Mouse (Mus musculus) regulatory T cell (primary cell): ENCODE results near the gene Tpi1.

Experiments
- in situ Hi-C: fragments of 300-600 bp; cut with MboI, MseI; formaldehyde crosslinking; loops from one replicate; pipeline ENCODE4 v1.15.1; 2025; ENCODE audit warnings: high pct_unique_total_duplicates

Tpi1 gene

DNA sequence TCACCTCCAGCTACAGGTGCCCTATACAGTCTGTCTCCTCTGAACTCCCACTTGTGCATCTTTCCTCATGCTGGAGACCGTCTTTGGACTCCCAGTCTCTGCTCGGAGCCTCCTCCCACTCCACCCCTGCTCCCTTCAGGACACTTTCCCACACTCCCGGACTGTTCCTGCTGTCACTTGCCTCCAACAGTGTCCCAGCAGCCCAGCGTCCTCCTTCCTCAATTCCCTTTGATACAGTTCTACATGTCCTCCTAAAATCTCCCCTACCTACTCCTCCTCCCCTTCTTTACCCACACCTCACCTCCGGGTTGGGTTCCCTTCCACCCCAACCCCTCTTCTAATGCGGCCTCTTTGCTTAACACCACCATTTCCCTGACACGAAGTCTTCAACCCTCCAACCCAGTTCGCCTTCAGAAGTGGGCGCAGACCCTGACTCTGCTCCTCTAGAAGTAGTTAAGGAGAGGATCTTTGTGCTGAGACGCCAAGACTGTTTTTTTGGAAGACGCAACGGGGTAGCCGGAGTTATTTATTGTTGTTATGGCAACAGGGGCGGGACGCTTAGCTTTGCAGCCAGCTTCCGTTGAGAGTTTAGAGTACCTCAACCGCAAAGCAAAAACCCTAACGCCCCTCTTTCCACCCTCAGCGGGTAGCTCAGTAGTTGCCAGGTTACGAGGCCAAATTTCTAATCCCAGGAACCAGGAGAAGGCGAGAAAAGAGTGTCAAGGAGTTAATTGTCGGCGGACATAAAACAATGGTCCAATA lies 34.7 kb downstream of the Tpi1 start, which contains the start of gene Lrrc23:
Lrrc23 (minus strand) TSS at position 506 of the 762 bp plus-strand sequence.
- in situ Hi-C loops: no loop called here

DNA sequence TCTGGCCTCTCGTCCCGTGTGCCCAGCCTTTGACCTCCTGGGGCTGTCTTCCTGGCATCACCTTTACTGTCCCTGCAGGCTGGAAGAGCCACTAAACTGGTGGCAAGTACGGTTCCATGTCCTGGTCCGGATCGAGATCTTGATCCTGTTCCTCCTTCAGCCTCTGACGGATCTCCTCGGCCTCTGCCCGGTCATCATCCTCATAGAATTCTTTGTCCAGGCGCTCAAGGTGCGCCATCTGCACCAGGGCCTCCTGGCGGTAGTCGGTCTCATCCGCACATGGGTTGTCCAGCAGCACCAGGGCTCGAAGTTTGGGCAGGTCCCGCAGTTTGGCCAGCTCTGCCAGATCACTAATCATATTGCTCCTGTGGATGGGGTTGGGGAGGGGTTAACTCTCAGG lies 43.6 kb downstream of the Tpi1 start:
- in situ Hi-C loops: no loop called here

DNA sequence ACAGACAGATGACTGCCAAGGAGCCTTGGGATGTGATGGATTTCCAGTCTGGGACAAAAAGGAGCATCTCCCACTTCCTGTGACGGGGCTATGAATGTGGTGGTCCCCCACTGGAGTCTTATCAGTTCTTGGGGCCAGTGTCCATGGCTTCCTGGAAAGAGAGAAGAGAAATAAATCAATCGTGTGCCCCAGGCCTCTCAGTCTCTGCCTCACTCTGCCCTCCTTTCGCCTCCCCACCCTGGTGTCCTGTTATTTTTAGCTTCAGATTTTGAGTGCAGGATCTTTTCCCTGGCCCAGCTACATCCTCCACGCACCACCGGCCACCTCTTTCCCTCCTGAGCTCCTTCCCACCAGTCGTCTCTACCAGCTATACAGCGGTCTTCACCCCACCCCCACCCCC lies 44.1 kb downstream of the Tpi1 start:
- in situ Hi-C loops: no loop called here

DNA sequence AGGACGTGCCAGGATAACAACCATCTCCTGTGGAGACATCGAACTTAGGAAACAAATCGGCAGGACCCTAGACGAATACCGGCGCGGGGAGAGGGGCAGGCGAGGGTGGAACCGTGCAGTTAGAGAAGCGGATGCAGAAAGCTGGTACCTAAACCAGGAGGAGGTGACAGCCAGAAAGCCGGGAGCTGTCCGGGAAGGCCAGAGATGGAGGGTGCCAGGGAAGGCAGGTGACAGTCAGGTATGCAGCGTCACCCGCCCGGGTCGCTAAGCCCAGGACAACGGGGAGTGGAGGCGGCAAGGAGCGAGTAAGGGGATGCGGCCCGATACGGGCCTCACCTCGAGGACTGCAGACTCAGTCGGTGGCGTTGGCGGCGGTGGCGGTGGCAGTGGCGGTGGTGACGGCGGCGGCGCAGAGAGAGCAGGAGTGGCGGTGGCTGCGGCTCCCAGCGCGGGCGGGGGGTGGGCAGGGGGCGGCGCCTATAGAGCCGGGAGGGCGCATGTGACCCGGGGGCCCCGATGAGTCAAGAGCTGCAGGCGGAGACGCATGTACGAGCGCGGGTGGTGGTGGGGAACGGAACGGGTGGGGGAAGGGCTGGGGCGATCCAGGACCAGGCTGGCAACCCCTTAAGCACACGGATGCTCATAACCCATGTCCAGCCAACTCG lies 44.9 kb downstream of the Tpi1 start, which contains the start of gene Eno2:
Eno2 (minus strand) TSS at position 573 of the 665 bp plus-strand sequence.
- in situ Hi-C loops: loop anchor here (10.0 kb wide), 1 partner anchor 194 kb away; the partner anchor contains the start of gene C1rb

DNA sequence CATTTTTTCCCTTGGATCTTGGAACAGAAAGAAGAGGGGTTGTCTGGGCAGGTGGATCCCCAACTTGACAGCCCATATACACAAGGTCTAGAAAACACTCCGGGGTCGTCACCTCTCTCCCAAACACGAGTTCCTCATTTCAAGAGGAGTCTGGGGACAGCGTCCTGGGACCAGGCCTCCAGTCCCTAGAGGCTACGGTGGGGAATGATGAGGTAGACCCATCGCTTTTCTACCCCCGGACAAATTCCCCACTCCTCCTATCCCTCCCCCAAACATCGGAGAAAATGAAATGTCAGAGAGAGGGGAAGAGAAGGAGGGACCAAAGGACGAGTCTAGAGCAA lies 45.4 kb downstream of the Tpi1 start:
- in situ Hi-C loops: loop anchor here (10.0 kb wide), 1 partner anchor 194 kb away; the partner anchor contains the start of gene C1rb

DNA sequence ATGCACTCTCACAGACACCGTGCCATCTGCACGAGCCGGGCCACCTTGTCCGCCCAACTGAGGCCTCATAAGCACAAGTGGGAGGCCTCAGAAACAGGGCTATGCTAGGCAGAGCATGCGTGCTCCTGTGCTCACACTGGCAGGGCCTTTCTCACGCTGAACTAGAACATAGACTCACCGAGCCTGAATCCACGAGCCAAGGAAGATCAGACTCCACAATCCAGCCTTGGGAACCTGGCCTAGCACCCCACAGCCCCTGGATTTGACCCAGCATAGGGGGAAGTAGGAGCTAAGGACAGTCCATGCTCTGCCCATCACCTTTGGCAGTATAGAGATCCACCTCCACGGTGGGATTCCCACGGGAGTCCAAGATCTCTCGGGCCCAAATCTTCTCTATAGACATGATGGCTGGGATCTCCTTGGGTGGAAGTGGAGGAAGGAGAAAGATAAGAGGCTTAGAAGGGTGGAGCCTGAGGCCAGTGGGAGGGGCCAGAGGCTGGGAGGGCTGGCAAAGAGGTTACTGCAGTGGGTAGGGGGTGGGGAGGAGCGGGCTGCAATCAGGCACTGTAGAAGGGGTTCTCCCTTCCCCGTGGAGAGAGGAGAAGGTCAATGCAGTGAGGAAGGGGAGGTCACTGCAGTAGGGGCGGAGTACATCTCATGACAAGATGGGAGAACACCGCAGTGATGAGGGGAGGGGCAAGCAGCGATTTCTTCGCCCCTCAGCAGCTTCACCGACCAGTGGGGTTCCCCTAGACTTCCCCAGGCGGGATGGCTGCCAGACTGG lies 46.0 kb downstream of the Tpi1 start:
- in situ Hi-C loops: loop anchor here (10.0 kb wide), 1 partner anchor 193 kb away; the partner anchor contains the start of gene C1rb

DNA sequence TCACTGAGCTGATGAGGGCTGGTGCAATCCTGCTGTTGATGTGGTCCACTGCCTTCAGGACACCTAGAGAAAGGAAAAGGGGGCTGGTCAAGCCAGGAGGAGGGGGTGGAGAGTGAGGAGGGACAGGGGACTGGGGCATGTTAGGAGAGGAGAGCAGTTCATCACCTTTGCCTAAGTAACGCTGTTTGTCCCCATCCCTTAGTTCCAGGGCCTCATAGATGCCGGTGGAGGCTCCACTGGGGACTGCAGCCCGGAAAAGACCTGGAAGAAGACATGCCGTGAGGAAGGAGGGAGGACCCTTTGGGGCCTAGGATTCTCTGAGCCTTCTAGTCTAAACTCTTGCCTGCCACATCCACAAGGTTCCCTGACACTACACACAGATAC lies 46.6 kb downstream of the Tpi1 start:
- in situ Hi-C loops: loop anchor here (10.0 kb wide), 1 partner anchor 193 kb away; the partner anchor contains the start of gene C1rb

DNA sequence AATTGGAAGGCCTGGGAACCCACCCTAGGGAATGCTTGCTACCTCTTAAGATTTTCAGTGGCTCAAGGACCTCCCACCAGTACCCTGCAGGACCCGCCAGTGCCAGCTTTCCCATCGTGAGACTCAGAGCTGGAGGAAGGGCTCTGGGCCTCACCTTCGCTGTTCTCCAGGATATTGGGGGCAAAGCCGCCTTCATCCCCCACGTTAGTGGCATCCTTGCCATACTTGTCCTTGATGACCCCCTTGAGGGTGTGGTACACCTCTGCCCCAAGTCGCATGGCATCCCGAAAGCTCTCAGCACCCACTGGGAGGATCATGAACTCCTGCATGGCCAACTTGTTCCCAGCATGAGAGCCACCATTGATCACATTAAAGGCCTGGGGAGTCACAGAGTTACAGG lies 48.1 kb downstream of the Tpi1 start:
- in situ Hi-C loops: loop anchor here (10.0 kb wide), 1 partner anchor 191 kb away; the partner anchor contains the start of gene C1rb
